Mouse (Mus musculus) kidney, adult 2 months (tissue): ENCODE results near the gene Naa30.

Source experiments
- CTCF ChIP-seq: fragments of 200-500 bp; conservative IDR thresholded peaks from 2 replicates; pipeline ENCODE4 v1.5.1; 2011; ENCODE audit warnings: low read depth, mild to moderate bottlenecking, control low read depth, low read length, moderate library complexity, mixed read lengths; ENCODE audit not compliant: insufficient read depth, insufficient read length
- POLR2A ChIP-seq: fragments of 200-500 bp; IDR thresholded peaks from one replicate; pipeline ENCODE4 v1.6.1; 2011; ENCODE audit warnings: low read depth, low read length, control low read depth

DNA sequence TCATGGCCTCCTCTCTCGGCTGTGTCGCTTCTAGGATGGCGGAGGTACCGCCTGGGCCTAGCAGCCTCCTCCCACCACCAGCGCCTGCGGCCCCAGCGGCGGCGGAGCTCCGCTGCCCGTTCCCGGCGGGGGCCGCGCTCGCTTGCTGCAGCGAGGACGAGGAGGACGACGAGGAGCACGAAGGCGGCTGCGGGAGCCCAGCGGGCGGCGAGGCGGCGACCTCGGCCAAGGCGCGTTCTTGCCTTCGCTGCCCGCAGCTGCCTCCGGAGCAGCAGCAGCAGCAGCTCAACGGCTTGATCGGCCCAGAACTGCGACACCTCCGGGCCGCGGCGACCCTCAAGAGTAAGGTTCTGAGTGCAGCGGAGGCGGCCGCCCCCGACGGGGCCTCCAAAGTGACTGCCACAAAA lies 559 bp downstream of the Naa30 start:
- TF ChIP-seq CTCF (no peak), POLR2A (no peak)
